Mouse (Mus musculus) cortical plate, adult 2 months (tissue): Measurements from ENCODE around the gene Lsg1. TPM values are rescaled to one million over a fixed set of nuclear protein-coding genes. Genes with fewer than 3 reads are reported as not detected.

ENCODE experiments used
- H3K27ac ChIP-seq: fragments of 200-500 bp; 2 replicates; pipeline ENCODE4 v1.5.1; 2012; ENCODE audit warnings: low read length, control low read depth, inconsistent platforms; ENCODE audit not compliant: insufficient read depth
- H3K4me1 ChIP-seq: fragments of 200-500 bp; 2 replicates; pipeline ENCODE4 v1.6.1; 2011; ENCODE audit warnings: low read length; ENCODE audit not compliant: control insufficient read depth, insufficient read depth
- H3K4me3 ChIP-seq: fragments of 200-500 bp; 2 replicates; pipeline ENCODE4 v1.5.1; 2011; ENCODE audit warnings: mild to moderate bottlenecking, low read length, control low read depth; ENCODE audit not compliant: insufficient read depth
- CTCF ChIP-seq: fragments of 200-500 bp; IDR thresholded peaks from 2 replicates; pipeline ENCODE4 v1.5.1; 2011; ENCODE audit warnings: mild to moderate bottlenecking, control low read depth, low read length; ENCODE audit not compliant: insufficient read depth; ENCODE audit errors: extremely low read depth
- POLR2A ChIP-seq: fragments of 200-500 bp; IDR thresholded peaks from 2 replicates; pipeline ENCODE4 v1.6.1; 2011; ENCODE audit warnings: mild to moderate bottlenecking, low read length, control low read depth; ENCODE audit not compliant: insufficient read depth; ENCODE audit errors: extremely low read depth
- polyA plus RNA-seq: library from polyadenylated mRNA; depleted of rRNA; stranded (reverse); fragments of >200 nt; gene quantifications from 2 replicates; pipeline ENCODE4 v1.2.3, GENCODE M21; 2012; rRNA removed

Lsg1 gene
- 15.5 and 17.6 TPM in 2 replicates for polyA plus RNA-seq

GRCm38 (mm10) chr16:30587494-30588327 lies at the start of gene Lsg1:
Lsg1 (minus strand) TSS chr16:30587592.
- Histone ChIP-seq H3K4me1 (no peaks in the 10 kb centered on the region; the same call in 1 of the 2 replicates), H3K27ac (no peak within 1 kb of the TSS), H3K4me3 (peak within 1 kb of the TSS; percentile 73)
- TF ChIP-seq POLR2A (peak; percentile 79), CTCF (peak; percentile 40)

GRCm38 (mm10) chr16:30633906-30634746 lies 46.7 kb upstream of the Lsg1 start:
- Histone ChIP-seq H3K4me3 (no peak overlapping the region), H3K4me1 (no peaks in the 10 kb centered on the region), H3K27ac (no peak overlapping the region)
- TF ChIP-seq POLR2A (no peak), CTCF (no peak)

GRCm38 (mm10) chr16:30629509-30629908 lies 42.1 kb upstream of the Lsg1 start:
- Histone ChIP-seq H3K27ac (no peak overlapping the region), H3K4me1 (no peaks in the 10 kb centered on the region), H3K4me3 (no peak overlapping the region)
- TF ChIP-seq POLR2A: no peak
- TF ChIP-seq CTCF: no peak

DNA sequence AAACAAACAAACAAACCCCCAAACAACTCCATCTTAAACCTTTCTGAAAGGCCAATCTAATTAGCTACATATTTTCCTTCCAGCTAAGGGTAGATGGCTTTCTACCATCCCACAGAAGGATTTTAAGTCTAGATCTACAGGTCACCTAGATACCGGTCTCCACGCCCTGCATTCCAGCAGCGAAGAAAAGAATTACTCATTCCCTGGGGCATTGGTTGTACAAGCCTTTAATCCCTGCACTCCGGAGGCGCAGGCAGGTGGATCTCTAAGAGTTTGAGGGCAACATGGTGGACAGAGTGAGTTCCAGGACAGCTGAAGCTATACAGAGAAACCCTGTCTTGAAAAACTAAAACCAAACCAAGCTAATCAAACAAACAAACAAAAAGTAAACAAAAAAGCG lies 41.0 kb upstream of the Lsg1 start:
- TF ChIP-seq CTCF: no peak
- no peak for TF ChIP-seq POLR2A
- H3K27ac ChIP-seq: no peak overlapping the region
- H3K4me3 ChIP-seq: no peak overlapping the region
- no peaks in the 10 kb centered on the region for H3K4me1 ChIP-seq

GRCm38 (mm10) chr16:30627586-30628337 lies 40.4 kb upstream of the Lsg1 start:
- Histone ChIP-seq H3K27ac (no peak overlapping the region), H3K4me3 (no peak overlapping the region), H3K4me1 (no peaks in the 10 kb centered on the region)
- TF ChIP-seq POLR2A (no peak), CTCF (no peak)

GRCm38 (mm10) chr16:30624640-30625039 lies 37.2 kb upstream of the Lsg1 start:
- TF ChIP-seq POLR2A (no peak), CTCF (no peak)
- no peak overlapping the region for H3K27ac ChIP-seq
- H3K4me3 ChIP-seq: no peak overlapping the region
- no peaks in the 10 kb centered on the region for H3K4me1 ChIP-seq

DNA sequence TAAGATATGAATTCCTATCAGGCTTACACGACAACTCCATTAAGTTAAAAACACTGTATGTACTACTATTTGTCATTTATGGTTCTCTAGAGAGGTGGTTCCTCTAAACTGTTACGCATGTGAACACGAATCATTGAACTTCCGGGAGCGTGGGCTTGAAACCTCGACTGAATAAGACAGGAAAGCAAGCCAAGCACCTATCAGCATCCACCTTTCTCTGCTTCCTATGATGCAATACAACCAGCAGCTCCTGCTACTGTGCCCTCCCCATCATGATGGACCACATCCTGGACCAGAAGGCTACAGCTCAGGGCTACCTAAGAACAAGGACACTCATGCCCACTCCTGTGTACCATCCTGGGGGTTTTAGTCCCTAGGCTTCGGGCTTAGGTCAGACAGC lies 36.3 kb upstream of the Lsg1 start:
- Histone ChIP-seq H3K4me3 (no peak overlapping the region), H3K27ac (no peak overlapping the region)
- no peak for TF ChIP-seq POLR2A

DNA sequence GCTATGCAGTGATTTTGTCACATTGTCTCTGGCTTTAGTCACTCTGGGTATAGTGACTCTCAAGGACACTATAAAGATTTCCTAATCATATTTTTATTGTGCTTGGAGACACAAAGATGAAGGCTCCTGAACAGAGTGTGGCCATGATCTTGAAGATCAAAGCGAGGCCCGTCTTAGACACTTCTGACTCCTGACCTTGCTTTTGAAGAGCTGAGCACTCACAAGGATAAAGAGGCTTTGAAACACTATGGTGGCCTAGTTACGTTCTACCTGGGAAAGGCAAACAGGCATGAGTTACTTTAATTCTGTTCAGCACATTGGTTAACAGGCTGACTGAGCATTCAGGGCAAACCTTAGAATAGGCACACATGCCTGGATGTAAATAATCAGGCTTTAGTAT lies 28.9 kb upstream of the Lsg1 start:
- Histone ChIP-seq H3K4me1 (no peaks in the 10 kb centered on the region), H3K27ac (no peak overlapping the region), H3K4me3 (no peak overlapping the region)
- no peak for TF ChIP-seq POLR2A
- TF ChIP-seq CTCF: no peak

More for the DNA sequence above, 36.3 kb upstream of the Lsg1 start:
- H3K4me1 ChIP-seq: no peaks in the 10 kb centered on the region

- Histone ChIP-seq H3K27ac (no peak overlapping the region), H3K4me1 (no peaks in the 10 kb centered on the region), H3K4me3 (no peak overlapping the region)
- TF ChIP-seq POLR2A (no peak), CTCF (no peak)
Measured at GRCm38 (mm10) chr16:30614705-30615317, 27.4 kb upstream of the Lsg1 start.
